Mouse (Mus musculus) cerebellum, adult (tissue): Measurements from ENCODE around the gene Rfxap.
A peak's percentile ranks its signal among the peaks of the same experiment; 100 is the strongest.

Experiments used
- ATAC-seq: cut with Nextera tagmentation; 2 replicates; pipeline ENCODE4 v1.9.2; 2017; ENCODE audit warnings: mild to moderate bottlenecking, moderate library complexity, mixed read lengths; ENCODE audit not compliant: insufficient number of reproducible peaks, low FRiP score, low TSS enrichment

Rfxap gene

DNA sequence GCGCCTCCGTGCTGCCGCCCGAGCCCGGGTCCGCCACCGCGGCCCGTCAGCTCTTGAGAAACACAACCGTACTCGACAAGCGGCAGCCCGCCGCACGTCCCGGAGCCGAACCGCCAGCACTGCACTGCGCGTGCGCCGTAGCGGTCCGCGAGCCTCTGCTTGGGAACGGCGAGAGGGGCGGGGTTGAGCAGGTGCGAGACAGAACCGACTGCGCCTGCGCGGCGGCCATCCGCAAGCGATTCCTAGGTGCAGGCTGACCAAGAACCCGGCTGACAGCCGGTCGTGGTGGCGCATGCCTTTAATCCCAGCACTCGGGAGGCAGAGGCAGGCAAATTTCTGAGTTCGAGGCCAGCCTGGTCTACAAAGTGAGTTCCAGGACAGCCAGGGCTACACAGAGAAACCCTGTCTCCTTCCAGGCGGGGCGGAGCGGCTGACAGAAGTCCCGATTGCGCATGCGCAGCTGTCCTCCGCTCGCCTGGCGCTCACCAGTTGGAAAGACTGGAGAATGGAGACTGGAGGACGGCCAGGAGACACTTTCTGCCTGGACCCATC is at the start of gene Rfxap:
TSS of gene Rfxap (minus strand) at position 126 of the 552 bp plus-strand sequence.
- ATAC-seq, result peak; percentile 88

DNA sequence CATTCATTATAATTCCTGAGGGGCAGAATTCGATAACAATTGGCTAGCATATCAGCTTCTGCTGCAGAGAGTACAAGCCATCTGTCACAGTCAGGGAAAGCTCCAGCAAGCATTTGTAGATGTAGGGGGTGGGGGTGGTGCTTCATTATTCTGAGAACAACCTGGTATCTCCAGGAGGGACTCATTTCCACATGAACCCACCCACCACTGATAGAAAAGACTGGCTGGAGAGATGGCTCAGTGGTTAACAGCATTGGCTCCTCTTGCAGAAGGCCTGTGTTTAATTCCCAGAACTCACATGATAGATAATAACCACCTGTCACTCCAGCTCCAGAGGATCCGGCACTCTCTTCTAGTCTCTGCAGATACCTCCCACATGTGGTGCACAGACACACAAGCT is 27.8 kb upstream of the Rfxap start:
- no peak for ATAC-seq

DNA sequence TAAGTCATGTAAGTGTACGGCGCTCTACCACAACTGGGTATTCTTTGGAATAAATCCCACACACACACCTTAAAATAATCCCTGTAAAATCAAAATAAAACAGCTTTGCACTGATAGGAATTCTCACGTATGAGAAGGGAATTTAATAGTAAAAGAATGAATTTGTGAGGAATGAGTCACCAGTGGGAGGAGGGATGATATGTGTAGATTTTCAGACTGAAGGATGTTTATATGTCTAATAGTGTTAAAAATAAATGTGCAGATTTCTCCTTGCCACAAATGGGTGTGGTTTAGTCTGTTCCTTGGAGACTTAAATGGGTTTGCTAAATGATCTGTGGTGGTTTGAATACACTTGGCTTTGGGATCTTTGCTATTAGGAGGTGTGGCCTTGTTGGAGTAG is 24.9 kb upstream of the Rfxap start:
- ATAC-seq, result no peak

DNA sequence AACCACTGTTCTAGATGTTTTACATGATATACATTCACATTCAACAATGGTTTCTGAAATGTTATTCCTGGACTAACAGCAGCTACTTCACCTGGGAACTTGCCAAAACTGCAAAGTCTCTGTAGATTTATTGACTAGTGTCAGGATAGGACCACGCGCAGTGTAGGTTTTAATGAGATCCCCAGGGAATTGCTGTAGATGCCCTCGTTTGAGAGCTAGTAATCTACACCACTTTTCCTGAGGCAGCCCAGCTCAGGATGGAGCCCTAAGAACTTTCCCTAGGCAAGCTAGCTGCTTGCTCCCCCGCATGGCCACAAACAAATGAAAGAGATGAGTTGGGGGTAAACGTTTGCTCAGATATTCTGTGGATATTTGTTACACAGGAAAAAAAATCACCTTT is 14.9 kb upstream of the Rfxap start:
- ATAC-seq, result no peak

DNA sequence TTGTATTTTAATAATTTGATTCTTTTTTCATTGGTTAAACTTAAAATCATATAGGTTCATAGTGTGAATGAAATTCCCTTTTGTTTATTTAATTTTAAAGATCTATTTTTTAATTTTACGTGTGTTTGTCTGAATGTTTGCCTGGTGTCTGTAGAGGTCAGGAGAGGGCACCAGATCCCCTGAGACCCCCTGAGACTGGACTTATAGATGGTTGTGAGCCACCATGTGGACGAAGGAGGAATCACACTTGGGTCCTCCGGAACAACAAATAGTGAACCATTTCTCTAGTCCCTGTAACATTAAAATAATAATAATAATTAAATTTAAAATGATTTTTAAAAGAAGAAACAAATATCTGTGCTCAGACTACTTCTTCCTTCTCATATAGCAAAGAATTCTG is 7.7 kb upstream of the Rfxap start:
- no peak for ATAC-seq

DNA sequence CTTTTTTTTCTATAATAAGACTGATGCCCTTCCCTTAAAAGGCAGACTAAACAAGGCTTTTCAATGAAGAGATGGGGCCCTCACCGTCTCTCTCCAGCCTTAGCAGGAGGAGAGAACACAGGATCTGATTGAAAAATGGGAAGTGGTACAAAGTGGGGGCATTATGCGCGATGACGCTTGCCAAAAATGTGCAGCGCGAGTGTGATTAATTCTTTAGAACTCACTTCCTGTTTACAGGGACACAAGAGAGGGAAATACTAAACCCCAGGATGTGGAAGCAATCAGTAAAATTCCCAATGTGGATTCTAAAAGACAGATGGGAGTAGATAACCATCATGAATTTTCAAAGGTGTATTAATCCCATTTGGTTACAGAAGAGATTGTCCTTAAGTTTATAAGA is 7.0 kb upstream of the Rfxap start:
- no peak for ATAC-seq

DNA sequence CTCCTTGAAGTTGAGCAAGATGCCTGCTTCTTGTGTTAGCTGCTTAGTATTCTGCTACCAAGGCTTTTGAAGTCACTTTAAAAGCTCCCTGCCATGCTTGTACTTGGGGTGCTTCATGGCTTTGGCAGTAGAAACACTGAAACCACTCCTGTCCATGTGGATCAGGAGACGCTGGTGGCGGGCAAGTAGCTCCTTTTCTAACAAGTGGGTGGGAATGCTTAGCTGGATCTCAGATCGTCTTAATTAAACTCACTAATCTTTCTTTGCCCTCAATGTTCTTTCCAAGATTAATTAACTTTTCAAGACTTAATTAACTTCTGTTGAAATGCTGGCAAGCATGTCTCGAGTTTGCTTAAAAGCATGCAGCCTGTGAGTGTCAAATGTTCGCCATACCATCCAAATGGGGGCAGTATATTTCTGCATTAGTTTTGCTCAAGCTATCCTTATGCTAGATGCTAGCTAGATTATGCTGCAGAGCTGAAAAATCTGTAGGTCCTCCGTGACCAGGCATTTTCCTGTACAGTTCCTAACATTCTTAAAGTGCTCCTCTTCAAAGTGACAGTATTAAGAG is 5.9 kb upstream of the Rfxap start:
- no peak for ATAC-seq

DNA sequence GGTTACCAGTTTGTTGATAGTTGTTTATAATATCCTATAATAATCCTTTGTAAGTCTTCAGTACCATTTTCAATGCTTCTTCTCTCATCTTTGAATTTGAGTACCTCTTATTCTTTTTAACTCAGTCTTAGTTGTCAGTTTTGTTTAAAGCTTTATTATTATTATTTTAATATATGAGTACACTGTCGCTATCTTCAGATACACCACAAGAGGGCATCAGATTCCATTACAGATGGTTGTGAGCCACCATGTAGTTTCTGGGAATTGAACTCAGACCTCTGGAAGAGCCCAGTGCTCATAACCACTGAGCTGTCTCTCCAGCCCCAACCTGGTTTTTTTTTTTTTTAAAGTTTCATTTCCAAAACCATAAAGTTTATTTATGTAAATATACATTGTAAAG is 4.0 kb upstream of the Rfxap start:
- no peak for ATAC-seq

DNA sequence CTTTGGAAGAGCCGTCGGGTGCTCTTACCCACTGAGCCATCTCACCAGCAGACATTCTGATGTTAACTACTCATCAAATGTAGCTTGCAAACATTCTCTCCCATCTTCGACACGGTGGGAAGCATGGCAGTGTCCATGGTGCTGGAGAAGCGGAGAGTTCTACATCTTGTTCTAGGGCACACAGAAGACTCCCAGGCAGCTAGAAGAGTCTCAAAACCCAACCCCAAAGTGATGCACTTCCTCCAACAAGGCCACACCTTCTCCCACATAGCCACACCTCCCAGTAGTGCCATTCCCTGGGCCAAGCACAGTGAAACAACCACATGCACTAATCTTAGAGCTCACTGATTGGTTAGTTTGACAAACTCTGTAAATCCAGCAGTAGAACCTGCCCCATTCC is 1.5 kb upstream of the Rfxap start:
- ATAC-seq, result no peak

DNA sequence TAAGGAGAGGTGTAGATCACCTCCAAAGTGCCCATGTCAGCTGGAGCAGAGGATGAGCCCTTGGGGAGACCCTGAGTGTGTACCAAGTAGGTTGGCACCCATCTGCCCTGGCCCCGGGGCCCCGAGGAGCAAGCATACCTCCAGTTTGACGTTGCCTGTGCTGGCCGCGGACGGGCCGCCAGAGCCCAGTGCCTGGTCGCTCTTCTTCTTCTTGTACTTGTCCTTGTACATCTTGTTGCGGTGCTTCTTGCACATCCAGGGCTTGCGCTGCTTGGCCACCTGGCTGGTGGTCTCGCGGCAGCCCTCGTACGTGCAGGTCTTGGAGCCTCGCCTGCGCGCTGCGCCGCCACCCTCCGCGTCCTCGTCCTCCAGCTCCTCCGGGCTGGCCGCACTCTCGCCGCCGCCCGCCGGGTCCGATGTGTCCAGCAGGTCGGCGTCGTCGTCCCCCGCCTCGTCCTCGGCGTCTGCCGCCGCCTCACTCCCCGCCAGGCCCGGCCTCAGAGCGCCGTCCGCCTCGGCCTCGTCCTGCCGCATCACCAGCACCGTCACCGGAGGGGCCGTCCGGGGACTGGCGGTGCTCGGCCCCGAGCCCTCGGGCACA is 430 bp downstream of the Rfxap start:
- peak; percentile 71 for ATAC-seq

DNA sequence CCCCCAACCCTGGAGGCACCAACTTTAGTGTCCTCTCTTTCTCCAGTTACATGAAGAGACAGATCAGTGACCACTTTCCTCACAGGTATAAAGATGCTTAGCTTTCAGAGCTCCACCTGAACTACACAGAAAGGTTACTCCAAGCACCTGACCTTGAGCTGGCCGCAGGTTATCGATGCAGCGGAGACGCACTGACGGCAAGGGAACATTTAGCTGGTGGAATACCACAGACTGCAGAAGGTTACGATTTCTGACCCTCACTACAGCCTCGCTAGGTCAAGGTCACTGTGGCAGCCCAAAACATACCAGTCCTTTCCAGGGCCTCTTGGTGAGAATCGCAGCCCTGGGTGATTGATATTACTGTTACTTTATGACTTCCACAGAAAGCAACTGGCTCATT is 3.9 kb downstream of the Rfxap start:
- no peak for ATAC-seq

DNA sequence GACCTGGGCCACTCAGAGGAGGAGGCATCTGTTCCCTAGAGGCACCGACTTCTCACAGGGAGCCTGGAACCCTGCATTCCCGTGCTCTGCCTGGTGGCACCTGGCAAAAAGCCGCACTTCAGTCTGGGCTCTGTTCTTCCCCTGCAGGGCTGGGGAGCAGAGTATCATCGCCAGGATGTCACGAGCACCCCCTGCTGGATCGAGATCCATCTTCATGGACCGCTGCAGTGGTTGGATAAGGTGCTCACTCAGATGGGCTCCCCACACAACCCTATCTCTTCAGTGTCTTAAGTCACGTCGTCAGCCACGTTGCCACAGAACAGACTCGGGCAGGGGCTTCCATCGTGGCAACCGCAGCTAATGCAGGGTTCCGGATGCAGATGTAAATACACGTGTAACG is 10.4 kb downstream of the Rfxap start:
- peak; percentile 86 for ATAC-seq

DNA sequence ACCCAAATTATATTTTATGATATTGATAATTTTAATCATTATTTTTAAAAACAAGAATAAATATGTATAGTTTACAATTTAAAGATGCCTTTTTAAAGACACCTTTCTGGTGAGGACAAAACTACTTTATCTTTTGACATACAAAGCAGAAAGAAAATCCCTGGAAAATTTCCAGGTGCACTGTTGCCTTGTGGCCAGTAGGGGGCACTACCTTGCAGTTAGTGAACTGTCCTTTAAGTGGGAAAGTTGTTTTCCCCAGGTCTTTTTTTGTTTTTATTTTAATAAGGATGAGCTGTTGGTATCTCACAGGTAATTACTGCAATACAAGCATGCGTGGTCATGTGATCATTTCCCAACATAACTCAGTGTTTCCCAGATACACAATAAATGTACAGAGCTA is 11.8 kb downstream of the Rfxap start:
- no peak for ATAC-seq

DNA sequence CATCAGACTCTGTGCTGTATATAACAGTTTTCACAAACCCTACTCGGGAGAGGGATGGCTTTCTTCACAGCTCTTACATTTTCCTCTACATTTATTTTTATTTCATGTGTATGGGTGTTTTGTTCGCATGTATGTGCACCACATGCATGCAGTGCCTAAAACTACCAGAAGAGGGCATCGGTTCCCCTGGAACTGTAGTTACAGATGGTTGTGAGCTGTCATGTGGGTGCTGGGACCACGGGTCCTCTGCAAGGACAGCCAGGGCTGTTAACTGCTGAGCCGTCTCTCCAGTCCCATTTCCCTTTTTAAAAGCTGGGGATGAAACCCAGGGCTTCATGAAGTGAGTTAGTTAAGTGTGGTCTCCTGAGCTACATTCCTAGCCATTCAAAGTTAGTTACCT is 12.2 kb downstream of the Rfxap start:
- ATAC-seq, result no peak

DNA sequence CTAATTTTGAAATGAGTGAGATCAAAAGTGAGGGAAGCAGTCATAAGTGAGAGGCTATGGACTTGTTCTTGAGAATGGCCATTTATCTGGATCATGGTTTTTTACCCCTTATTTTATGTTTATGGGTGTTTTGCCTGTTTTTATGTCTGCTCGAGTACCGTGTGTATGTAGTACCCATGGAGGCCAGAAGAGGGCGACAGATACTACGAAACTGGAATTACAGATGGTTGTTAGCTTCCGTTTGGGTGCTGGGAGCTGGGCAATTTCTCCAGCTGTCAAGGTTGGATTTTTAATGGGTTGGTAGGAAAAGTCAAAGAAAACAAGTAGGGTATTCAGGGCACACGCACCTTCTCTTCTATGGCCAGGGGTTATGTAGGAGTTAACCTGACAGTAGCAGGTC is 13.8 kb downstream of the Rfxap start:
- no peak for ATAC-seq

DNA sequence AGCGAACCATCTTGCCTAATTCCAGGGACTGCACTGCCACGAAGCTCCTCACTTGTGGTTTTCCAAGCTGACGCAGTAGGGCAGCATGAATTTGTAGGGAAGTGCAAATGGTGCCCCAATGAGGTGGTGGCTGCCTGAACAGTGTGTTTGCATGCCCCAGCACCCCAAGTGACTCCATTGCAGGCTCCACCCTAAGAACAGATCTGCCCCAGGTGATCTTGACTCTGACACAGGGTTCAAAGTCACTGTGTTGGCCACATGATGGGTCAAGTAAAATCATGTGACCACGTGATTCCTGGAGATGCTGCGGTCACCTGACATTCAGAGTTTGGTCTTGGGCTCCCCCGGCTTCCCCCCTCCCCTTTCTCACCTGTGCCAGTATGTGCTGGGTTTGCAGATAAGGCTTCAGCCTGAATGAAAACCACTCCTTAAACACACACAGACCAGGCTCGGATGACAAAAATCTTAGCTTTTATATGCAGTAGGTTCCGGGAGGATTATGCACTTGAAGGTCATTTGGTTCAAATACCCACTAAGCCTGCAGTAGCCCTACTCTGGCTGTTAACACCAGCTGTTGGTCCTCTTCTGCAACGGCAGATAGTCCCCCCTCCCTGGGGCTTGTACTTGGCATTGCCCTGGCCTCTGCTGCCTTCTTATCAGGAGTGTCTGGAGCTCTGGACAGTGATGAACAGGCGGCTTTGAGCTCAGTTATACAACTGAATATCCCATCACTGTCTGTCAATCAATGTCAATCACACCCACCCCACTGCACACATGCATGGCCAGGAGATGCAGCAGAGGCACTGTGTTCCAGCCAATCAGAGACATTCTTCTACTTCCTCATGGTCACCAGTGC is 15.5 kb downstream of the Rfxap start:
- no peak for ATAC-seq

DNA sequence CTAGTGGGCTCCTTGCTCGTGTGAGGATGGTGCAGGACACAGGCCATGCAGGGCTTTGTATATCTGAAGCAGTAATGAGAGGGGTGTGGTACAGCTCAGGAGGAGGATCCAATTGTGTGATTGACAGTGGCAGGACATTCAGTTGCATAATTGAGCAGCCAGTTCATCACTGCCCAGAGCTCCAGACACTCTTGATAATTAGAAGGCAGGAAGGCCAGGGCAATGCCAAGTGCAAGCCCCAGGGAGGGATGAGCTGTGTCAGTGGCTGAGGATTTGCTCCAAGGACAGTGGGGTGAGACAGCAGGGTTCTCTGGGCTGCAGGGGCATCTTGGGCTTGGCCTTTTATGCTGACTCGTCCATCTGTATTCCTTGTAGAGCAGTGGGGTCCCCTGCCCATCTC is 17.0 kb downstream of the Rfxap start:
- ATAC-seq, result no peak

DNA sequence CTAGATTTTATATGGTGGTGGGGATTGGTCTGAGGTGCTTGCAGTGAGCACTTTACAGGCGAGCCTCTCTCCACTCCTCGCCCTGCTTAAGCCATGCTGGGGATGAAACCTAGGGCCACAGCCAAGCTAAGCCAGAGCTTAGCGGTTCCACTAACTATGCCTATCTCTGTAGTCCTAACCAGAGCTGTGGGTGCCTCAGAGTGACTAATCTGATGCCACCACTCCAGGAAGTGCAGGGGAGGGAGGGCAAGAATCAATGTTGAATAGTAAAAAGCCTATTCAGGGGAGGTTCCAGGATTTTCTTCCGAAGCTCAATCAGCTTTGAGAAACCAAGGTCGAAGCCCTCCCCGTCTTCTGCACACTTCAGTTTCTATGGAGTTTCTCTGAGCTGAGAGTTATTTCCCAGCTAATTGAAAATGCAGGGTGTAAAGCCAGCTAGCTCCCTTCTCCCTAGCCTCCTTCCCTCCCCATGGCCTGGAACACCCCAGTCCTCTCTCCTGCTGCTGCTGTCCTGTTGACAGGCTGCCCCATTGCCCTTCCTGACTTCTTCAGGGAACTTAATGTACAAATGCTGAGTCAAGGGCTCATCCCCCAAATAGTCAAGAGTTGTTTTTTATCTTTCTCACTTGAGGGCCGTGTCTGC is 31.5 kb downstream of the Rfxap start:
- no peak for ATAC-seq

DNA sequence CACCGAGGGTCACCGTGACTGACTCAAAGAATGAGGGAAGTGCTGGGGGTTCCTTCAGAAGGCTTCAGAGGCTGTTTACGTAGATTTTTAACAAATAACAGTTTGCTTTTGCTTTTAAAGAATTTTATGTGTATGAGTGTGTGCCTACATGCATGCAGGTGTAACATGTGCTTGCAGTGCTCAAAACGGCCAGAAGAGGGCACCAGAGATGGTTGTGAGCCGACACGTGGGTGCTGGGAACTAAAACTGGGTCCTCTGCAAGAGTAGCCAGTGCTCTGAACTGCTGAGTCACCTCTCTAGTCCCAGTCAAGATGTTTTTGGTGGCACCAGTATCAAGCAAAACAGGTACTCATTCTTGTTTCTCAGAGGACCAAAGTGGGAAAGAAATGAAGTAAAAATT is 34.0 kb downstream of the Rfxap start:
- ATAC-seq, result no peak

DNA sequence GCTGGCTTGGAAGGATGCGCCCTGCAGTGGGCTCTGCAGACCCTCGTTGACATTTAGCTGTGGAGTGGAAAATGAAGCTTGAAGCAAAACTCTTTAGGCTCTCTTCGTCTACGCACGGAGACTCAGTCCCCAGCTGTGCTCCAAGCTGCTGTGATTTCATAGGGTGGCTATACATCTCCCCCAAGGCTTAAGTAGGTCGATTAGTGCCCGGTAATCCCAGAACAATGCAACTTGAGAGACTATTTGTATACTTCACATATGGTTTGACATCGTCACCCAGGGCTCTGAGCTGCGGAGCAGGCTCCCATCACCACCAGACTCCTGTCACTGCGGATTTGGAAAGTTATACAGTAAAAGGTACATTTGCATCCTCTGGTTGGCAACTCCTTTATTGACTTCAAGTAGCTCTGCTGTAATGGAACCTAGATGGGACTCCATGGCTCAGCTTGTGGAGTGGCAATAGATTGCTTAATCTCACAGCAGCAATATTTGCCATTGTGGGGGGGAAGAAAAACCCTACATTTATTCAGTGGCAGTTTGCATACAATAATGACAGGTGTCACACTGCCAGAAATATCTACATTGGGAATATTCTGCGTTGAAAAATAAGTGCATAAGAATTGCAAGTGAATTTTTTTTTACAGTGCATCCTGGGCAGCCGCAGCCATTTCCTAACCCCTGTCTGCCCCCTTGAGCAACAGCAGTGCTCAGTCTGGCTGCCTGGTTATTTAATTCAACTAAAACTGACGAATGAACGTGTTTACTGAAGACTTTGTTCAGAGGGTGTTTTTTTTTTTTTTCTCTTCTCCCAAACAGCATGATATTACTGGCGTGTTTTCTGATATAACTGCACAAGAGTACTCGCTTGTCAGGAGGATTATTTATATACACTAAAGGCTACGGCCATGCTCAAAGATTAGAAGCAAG is 38.0 kb downstream of the Rfxap start:
- no peak for ATAC-seq
